In genomic region chr1:40314016-40314415, GRCm38 (mm10) we compare ENCODE assay signal across 17 mouse cellular contexts.
"Had no signal": no experiment of that assay in that cellular context is flagged by ENCODE, and none has a peak within 500 bp of the region (broad histone marks: within the 10 kb centered on the region; RNA-seq: fewer than 3 reads in every experiment).

No protein-coding gene starts in this region.

- ATAC-seq: lung, postnatal 0 days; midbrain, embryonic 13.5 days; midbrain, embryonic 15.5 days had no signal

- H3K9me3 ChIP-seq: lung, embryonic 15.5 days; megakaryocyte, embryonic 14.5 days; midbrain, embryonic 13.5 days; midbrain, embryonic 15.5 days; neural tube, embryonic 12.5 days; stomach, embryonic 15.5 days had no signal

- H3K4me3 ChIP-seq: lung, embryonic 15.5 days; megakaryocyte, embryonic 14.5 days; midbrain, embryonic 13.5 days; midbrain, embryonic 15.5 days; neural tube, embryonic 12.5 days; stomach, embryonic 15.5 days had no signal

- DNase-seq: lung, adult 2 months; lung, postnatal 14 days; lung, postnatal 36 days; right cerebral cortex, postnatal 14 days; thymus, adult 2 months; thymus, postnatal 25 days; thymus, postnatal 4 days had no signal

- H3K4me1 ChIP-seq: lung, embryonic 15.5 days; megakaryocyte, embryonic 14.5 days; midbrain, embryonic 13.5 days; midbrain, embryonic 15.5 days; neural tube, embryonic 12.5 days; stomach, embryonic 15.5 days had no signal

- H3K36me3 ChIP-seq: midbrain, embryonic 13.5 days; midbrain, embryonic 15.5 days; neural tube, embryonic 12.5 days; stomach, embryonic 15.5 days had no signal

- H3K27me3 ChIP-seq: lung, embryonic 15.5 days; megakaryocyte, embryonic 14.5 days; midbrain, embryonic 13.5 days; midbrain, embryonic 15.5 days; neural tube, embryonic 12.5 days; stomach, embryonic 15.5 days had no signal

- H3K9ac ChIP-seq: lung, embryonic 15.5 days; midbrain, embryonic 13.5 days; midbrain, embryonic 15.5 days; neural tube, embryonic 12.5 days; stomach, embryonic 15.5 days had no signal

- H3K4me2 ChIP-seq: lung, embryonic 15.5 days; midbrain, embryonic 11.5 days; midbrain, embryonic 13.5 days; midbrain, embryonic 15.5 days; neural tube, embryonic 12.5 days; stomach, embryonic 15.5 days had no signal

- H3K27ac ChIP-seq: lung, embryonic 15.5 days; macrophage; midbrain, embryonic 13.5 days; midbrain, embryonic 15.5 days; neural tube, embryonic 12.5 days; stomach, embryonic 15.5 days; stomach, postnatal 0 days had no signal
